8 mouse cellular contexts compared by ENCODE assay signal in genomic region chr1:86430056-86430455, GRCm38 (mm10). TPM values are rescaled to one million over a fixed set of nuclear protein-coding genes. Genes with fewer than 3 reads are reported as not detected.
A peak's percentile ranks its signal among the peaks of the same experiment; 100 is the strongest.
DNase-seq lines count a peak whose midpoint lies in the region; ATAC-seq lines count a peak whose summit lies in the region.
"Had no signal": no experiment of that assay in that cellular context is flagged by ENCODE, and none has a peak within 500 bp of the region (broad histone marks: within the 10 kb centered on the region; RNA-seq: fewer than 3 reads in every experiment).

No protein-coding gene starts in this region.

- ATAC-seq in erythroid progenitor cell, adult 5-6 weeks (replicated peaks; ENCODE audit: low FRiP score, poor library complexity, severe bottlenecking) = peak; percentile 55

- DNase-seq in A20 (ENCODE audit: low read depth, low spot score) = peak; percentile 91
- DNase-seq in CD4-positive, CD25-positive, alpha-beta regulatory T cell, adult 2 months (ENCODE audit: low read depth, low spot score) = peak; percentile 89
- DNase-seq in brain, adult 2 months (ENCODE audit: low read depth, low spot score) = peak; percentile 93
- peak; percentile 86 for DNase-seq in kidney, postnatal 10 days
- peak; percentile 76 to 79 for DNase-seq in lung, adult 18-20 months
- DNase-seq in right cerebral cortex, postnatal 25 days = peak; percentile 73

RNA-seq across cellular contexts. Expression of gene Tex44, which starts 3.9 kb away (rescaled TPM):
- total RNA-seq in erythroid progenitor cell, adult 5-6 weeks (2015; ENCODE audit: low replicate concordance) = not detected in 2 replicates
- total RNA-seq in erythroid progenitor cell, adult 5-6 weeks (2017; ENCODE audit: low replicate concordance) = not detected in 2 replicates
- total RNA-seq: left cerebral cortex, adult 8-10 months had no signal

RNA-seq across cellular contexts. Expression of gene Nmur1, which starts 4.0 kb away (rescaled TPM):
- total RNA-seq in erythroid progenitor cell, adult 5-6 weeks (2015; ENCODE audit: low replicate concordance) = 1.1 TPM in 1 of 2 replicates, not detected in the other
- total RNA-seq in erythroid progenitor cell, adult 5-6 weeks (2017; ENCODE audit: low replicate concordance) = not detected in 2 replicates

Comparison
In these comparisons a context has a peak if more than half of its experiments do, and no peak if none do; other contexts are left out.
1. Peak in every context shown above with its lines: DNase-seq and ATAC-seq.